In the genomic region with DNA sequence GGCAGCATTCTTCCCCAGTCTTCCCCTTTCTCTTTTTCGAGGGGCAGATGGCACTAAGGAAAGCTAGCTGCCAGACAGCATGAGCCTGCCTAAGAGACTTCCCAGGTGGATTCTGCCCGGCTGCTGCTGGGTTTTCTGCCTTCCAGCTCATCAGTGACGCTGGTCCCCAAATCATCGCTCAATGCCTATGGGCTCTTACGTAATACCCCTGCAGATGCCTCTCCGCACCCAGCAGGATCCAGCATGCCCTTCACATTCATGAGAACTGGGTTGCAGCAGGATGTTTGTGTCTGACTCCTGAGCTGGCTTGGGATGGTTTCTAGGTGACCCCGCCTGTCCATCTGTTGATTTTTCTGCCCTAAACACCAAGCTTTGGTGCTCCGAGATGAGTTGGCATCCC, we compare ENCODE assay signal across 11 mouse cellular contexts.
A peak's percentile ranks its signal among the peaks of the same experiment; 100 is the strongest.
DNase-seq lines count a peak whose midpoint lies in the region; ATAC-seq and TF ChIP-seq lines count a peak whose summit lies in the region.
"Had no signal": no experiment of that assay in that cellular context is flagged by ENCODE, and none has a peak within 500 bp of the region (broad histone marks: within the 10 kb centered on the region; RNA-seq: fewer than 3 reads in every experiment).

No protein-coding gene starts in this region.

- H3K4me1 ChIP-seq in hindbrain, postnatal 0 days (ENCODE audit: insufficient read depth, low read length) = 0 out of 2 replicates have a peak, but pooled peaks cover 5% of the 10 kb centered on the region
- peaks cover 17% of the 10 kb centered on the region for H3K4me1 ChIP-seq in hindbrain, embryonic 10.5 days (replicated peaks)
- H3K4me1 ChIP-seq in limb, embryonic 10.5 days = peaks cover 4% of the 10 kb centered on the region; the same call in 1 of the 2 replicates

- H3K9me3 ChIP-seq in hindbrain, postnatal 0 days (ENCODE audit: low read length) = no peaks in the 10 kb centered on the region
- no peaks in the 10 kb centered on the region for H3K9me3 ChIP-seq in hindbrain, embryonic 10.5 days
- no peaks in the 10 kb centered on the region for H3K9me3 ChIP-seq in limb, embryonic 10.5 days (replicated peaks)

- no peaks in the 10 kb centered on the region for H3K27me3 ChIP-seq in hindbrain, postnatal 0 days (ENCODE audit: insufficient read depth, low read length)
- no peaks in the 10 kb centered on the region for H3K27me3 ChIP-seq in hindbrain, embryonic 10.5 days (ENCODE audit: insufficient read depth, poor library complexity, severe bottlenecking)
- H3K27me3 ChIP-seq in limb, embryonic 10.5 days (ENCODE audit: low read depth, poor library complexity, severe bottlenecking) = no peaks in the 10 kb centered on the region

- peak; percentile 50 for DNase-seq in hindbrain, postnatal 0 days (ENCODE audit: low spot score)
- no peak for DNase-seq in hindbrain, embryonic 10.5 days (ENCODE audit: low spot score)
- peak; percentile 47 for DNase-seq in right cerebral cortex, adult 18-20 months
- no peak for DNase-seq in right cerebral cortex, postnatal 14 days
- DNase-seq in cerebellum, postnatal 25 days = peak; percentile 75 to 77
- no peak for DNase-seq in limb, embryonic 10.5 days (ENCODE audit: low spot score)
- no peak for DNase-seq in kidney, postnatal 4 days
- DNase-seq: heart, postnatal 36 days; kidney, postnatal 14 days had no signal

- H3K4me3 ChIP-seq in hindbrain, postnatal 0 days (ENCODE audit: low read length) = no peak overlapping the region
- H3K4me3 ChIP-seq in hindbrain, embryonic 10.5 days = no peak overlapping the region
- no peak overlapping the region for H3K4me3 ChIP-seq in limb, embryonic 10.5 days

- H3K4me2 ChIP-seq in hindbrain, postnatal 0 days (ENCODE audit: low read depth, low read length) = no peak overlapping the region

- 55% methylated on average over 8 of the region's 8 CpGs for WGBS in hindbrain, postnatal 0 days
- 88% methylated on average over 8 of the region's 8 CpGs for WGBS in hindbrain, embryonic 10.5 days
- WGBS in limb, embryonic 10.5 days = 86% methylated on average over 8 of the region's 8 CpGs

- ATAC-seq in hindbrain, postnatal 0 days = peak; percentile 46
- ATAC-seq: intestine, postnatal 0 days had no signal

- no peak overlapping the region for H3K9ac ChIP-seq in hindbrain, postnatal 0 days (replicated peaks; ENCODE audit: low read length)
- H3K9ac ChIP-seq: liver, embryonic 14.5 days had no signal

- no peaks in the 10 kb centered on the region for H3K36me3 ChIP-seq in hindbrain, postnatal 0 days (ENCODE audit: insufficient read depth, low read length)
- no peaks in the 10 kb centered on the region for H3K36me3 ChIP-seq in hindbrain, embryonic 10.5 days
- H3K36me3 ChIP-seq in limb, embryonic 10.5 days = no peaks in the 10 kb centered on the region

- 0 out of 2 replicates have a peak overlapping the region, but pooled peaks have one; percentile 11 for H3K27ac ChIP-seq in hindbrain, postnatal 0 days
- H3K27ac ChIP-seq in hindbrain, embryonic 10.5 days = no peak overlapping the region
- H3K27ac ChIP-seq in limb, embryonic 10.5 days = no peak overlapping the region
- H3K27ac ChIP-seq: liver, embryonic 14.5 days had no signal

- no peak for TF ChIP-seq CTCF in hindbrain, postnatal 0 days (IDR thresholded peaks at IDR 0.05; ENCODE audit: low read depth)

Comparison
In these comparisons a context has a peak if more than half of its experiments do, and no peak if none do; other contexts are left out.
1. DNase-seq: peak in hindbrain, postnatal 0 days (single experiment), right cerebral cortex, adult 18-20 months (single experiment) and cerebellum, postnatal 25 days (2 of 2); none in hindbrain, embryonic 10.5 days (single experiment), right cerebral cortex, postnatal 14 days (single experiment), limb, embryonic 10.5 days (single experiment) and kidney, postnatal 4 days (0 of 2).